ENCODE assay signal across 9 mouse cellular contexts in genomic region chr17:46736160-46736559, GRCm38 (mm10). TPM values are rescaled to one million over a fixed set of nuclear protein-coding genes. Genes with fewer than 3 reads are reported as not detected.
DNase-seq lines count a peak whose midpoint lies in the region; ATAC-seq and TF ChIP-seq lines count a peak whose summit lies in the region.
"Had no signal": no experiment of that assay in that cellular context is flagged by ENCODE, and none has a peak within 500 bp of the region (broad histone marks: within the 10 kb centered on the region; RNA-seq: fewer than 3 reads in every experiment).

No protein-coding gene starts in this region.

- no peaks in the 10 kb centered on the region for H3K9me3 ChIP-seq in hindbrain, postnatal 0 days (ENCODE audit: low read length)
- H3K9me3 ChIP-seq in hindbrain, embryonic 12.5 days (replicated peaks), result no peaks in the 10 kb centered on the region
- no peaks in the 10 kb centered on the region for H3K9me3 ChIP-seq in MEL (replicated peaks; ENCODE audit: insufficient read depth, low read length)
- no peaks in the 10 kb centered on the region for H3K9me3 ChIP-seq in limb, embryonic 13.5 days

- 0 out of 2 replicates have a peak, but pooled peaks have one; percentile 21 for ATAC-seq in hindbrain, postnatal 0 days
- no peak for ATAC-seq in hindbrain, embryonic 12.5 days (ENCODE audit: low FRiP score)
- ATAC-seq in limb, embryonic 13.5 days (ENCODE audit: low FRiP score, low read depth), result no peak
- peak; percentile 61; the same call in 1 of the 2 replicates for ATAC-seq in neutrophil, adult 5-6 weeks (ENCODE audit: extremely low read depth, insufficient number of reproducible peaks, low FRiP score, poor library complexity, severe bottlenecking)

- no peak overlapping the region for H3K9ac ChIP-seq in hindbrain, postnatal 0 days (replicated peaks; ENCODE audit: low read length)
- no peak overlapping the region for H3K9ac ChIP-seq in hindbrain, embryonic 12.5 days
- H3K9ac ChIP-seq in MEL (ENCODE audit: control insufficient read depth, low read depth, low read length, poor library complexity, severe bottlenecking), result no peak overlapping the region
- peak overlapping the region; percentile 36; the same call in 1 of the 2 replicates for H3K9ac ChIP-seq in limb, embryonic 13.5 days

- H3K27ac ChIP-seq in hindbrain, postnatal 0 days, result no peak overlapping the region
- H3K27ac ChIP-seq in hindbrain, embryonic 12.5 days, result no peak overlapping the region
- no peak overlapping the region for H3K27ac ChIP-seq in MEL (ENCODE audit: control insufficient read depth, low read depth, low read length)
- no peak overlapping the region for H3K27ac ChIP-seq in limb, embryonic 13.5 days

- peak; percentile 6; the same call in 1 of the 2 replicates for TF ChIP-seq RAD21 in MEL (IDR thresholded peaks at IDR 0.05; ENCODE audit: low read depth, low read length)

- no peak overlapping the region for H3K4me2 ChIP-seq in hindbrain, postnatal 0 days (ENCODE audit: low read depth, low read length)
- H3K4me2 ChIP-seq in hindbrain, embryonic 12.5 days (replicated peaks), result no peak overlapping the region
- no peak overlapping the region for H3K4me2 ChIP-seq in limb, embryonic 13.5 days (replicated peaks)

- 61% methylated on average over 9 of the region's 10 CpGs for WGBS in hindbrain, postnatal 0 days
- 64% methylated on average over 10 of the region's 10 CpGs for WGBS in hindbrain, embryonic 12.5 days
- WGBS in limb, embryonic 13.5 days, result 71% methylated on average over 10 of the region's 10 CpGs

- no peaks in the 10 kb centered on the region for H3K27me3 ChIP-seq in hindbrain, postnatal 0 days (ENCODE audit: insufficient read depth, low read length)
- no peaks in the 10 kb centered on the region for H3K27me3 ChIP-seq in hindbrain, embryonic 12.5 days
- no peaks in the 10 kb centered on the region for H3K27me3 ChIP-seq in C2C12 (ENCODE audit: control insufficient read depth, insufficient read depth, insufficient read length)
- no peaks in the 10 kb centered on the region for H3K27me3 ChIP-seq in MEL (ENCODE audit: control insufficient read depth in 1 of 2, insufficient read depth in 2 of 2, low read length in 2 of 2)
- no peaks in the 10 kb centered on the region for H3K27me3 ChIP-seq in limb, embryonic 13.5 days

- no peaks in the 10 kb centered on the region for H3K79me3 ChIP-seq in C2C12 (ENCODE audit: low read depth)

- no peak overlapping the region for H3K4me3 ChIP-seq in hindbrain, postnatal 0 days (ENCODE audit: low read length)
- no peak overlapping the region for H3K4me3 ChIP-seq in hindbrain, embryonic 12.5 days
- H3K4me3 ChIP-seq in C2C12 (ENCODE audit: insufficient read depth, poor library complexity, severe bottlenecking), result no peak overlapping the region
- H3K4me3 ChIP-seq in MEL (ENCODE audit: control insufficient read depth in 1 of 2, insufficient read depth in 1 of 2, low read depth in 2 of 2, low read length in 2 of 2), result no peak overlapping the region
- no peak overlapping the region for H3K4me3 ChIP-seq in limb, embryonic 13.5 days

- H3K36me3 ChIP-seq in hindbrain, postnatal 0 days (ENCODE audit: insufficient read depth, low read length), result peaks cover 12% of the 10 kb centered on the region
- peaks cover 33% of the 10 kb centered on the region for H3K36me3 ChIP-seq in hindbrain, embryonic 12.5 days
- H3K36me3 ChIP-seq in C2C12 (ENCODE audit: control insufficient read depth, insufficient read depth) (peaks cover 8% of the 10 kb centered on the region), MEL (ENCODE audit: control insufficient read depth in 1 of 2, insufficient read depth in 2 of 2, low read length in 2 of 2) (no peaks in the 10 kb centered on the region; a peak in 2 of 4 replicates)
- peaks cover 44% of the 10 kb centered on the region for H3K36me3 ChIP-seq in limb, embryonic 13.5 days

- no peak overlapping the region for H3ac ChIP-seq in C2C12 (ENCODE audit: control insufficient read depth, insufficient read length, low read depth)

- H3K79me2 ChIP-seq in C2C12 (ENCODE audit: control insufficient read depth, insufficient read depth) (no peaks in the 10 kb centered on the region), MEL (ENCODE audit: control insufficient read depth, insufficient read depth, low read length, poor library complexity) (no peaks in the 10 kb centered on the region)

- DNase-seq in hindbrain, postnatal 0 days (ENCODE audit: low spot score), result peak; percentile 32
- DNase-seq in MEL (ENCODE audit: low read depth, low spot score), result peak; percentile 72
- no peak for DNase-seq in urinary bladder, postnatal 4 days (ENCODE audit: low spot score in 2 of 2)
- no peak for DNase-seq in ovary, postnatal 10 days (ENCODE audit: low spot score)

- TF ChIP-seq POLR2A in MEL (IDR thresholded peaks at IDR 0.05; ENCODE audit: control insufficient read depth in 1 of 2, insufficient read depth in 1 of 2, low read depth in 1 of 2, low read length in 2 of 2, poor library complexity in 1 of 2), result no peak

- H3K4me1 ChIP-seq in hindbrain, postnatal 0 days (ENCODE audit: insufficient read depth, low read length), result no peaks in the 10 kb centered on the region
- H3K4me1 ChIP-seq in hindbrain, embryonic 12.5 days, result no peaks in the 10 kb centered on the region
- no peaks in the 10 kb centered on the region for H3K4me1 ChIP-seq in MEL (ENCODE audit: control insufficient read depth in 1 of 2, insufficient read depth in 2 of 2, low read length in 2 of 2)
- H3K4me1 ChIP-seq in limb, embryonic 13.5 days, result no peaks in the 10 kb centered on the region

- TF ChIP-seq CTCF in hindbrain, postnatal 0 days (IDR thresholded peaks at IDR 0.05; ENCODE audit: low read depth), result peak; percentile 51
- TF ChIP-seq CTCF in C2C12 (IDR thresholded peaks at IDR 0.05; ENCODE audit: control insufficient read depth, insufficient read depth, insufficient read length), result peak; percentile 31
- peak; percentile 73 to 87 (median 84) for TF ChIP-seq CTCF in MEL (IDR thresholded peaks at IDR 0.05 in 2 of 3, conservative IDR thresholded peaks at IDR 0.05 in 1 of 3; ENCODE audit: control insufficient read depth in 1 of 3, insufficient read depth in 1 of 3, low read depth in 2 of 3, low read length in 3 of 3, poor library complexity in 1 of 3, severe bottlenecking in 1 of 3)

- TF ChIP-seq EP300 in MEL (IDR thresholded peaks at IDR 0.05; ENCODE audit: low read depth in 1 of 2, low read length in 2 of 2), result no peak

RNA-seq across cellular contexts. Expression of gene Gnmt, which starts 7.2 kb away (rescaled TPM):
- total RNA-seq in hindbrain, postnatal 0 days (2014; rRNA removed), result 0.25 and 1.2 TPM in 2 replicates
- 5.6 and 6.4 TPM in 2 replicates for polyA plus RNA-seq in hindbrain, postnatal 0 days (2015; fragmentation: Nextera tagmentation; extraction: Ambion mirVana)
- 0.33 and 0.49 TPM in 2 replicates for polyA plus RNA-seq in hindbrain, embryonic 12.5 days (2016; fragmentation: Nextera tagmentation; extraction: Ambion mirVana)
- 0.08 TPM for polyA plus RNA-seq in C2C12 (2012; fragmentation: generic; extraction: Trizol)
- total RNA-seq in MEL (2012; rRNA removed), result 0.23 and 0.62 TPM in 2 replicates
- polyA plus RNA-seq in MEL (2012; ENCODE audit: insufficient read depth in 1 of 2, insufficient read length in 2 of 2, low read depth in 1 of 2, low replicate concordance in 2 of 2, missing spikeins in 1 of 2), result 1 to 10 TPM in 1 of 2 experiments, not detected in 1; 1.6 TPM
- polyA plus RNA-seq in limb, embryonic 13.5 days (2015; fragmentation: Nextera tagmentation; extraction: Ambion mirVana), result 0.46 and 0.57 TPM in 2 replicates
- total RNA-seq in neutrophil, adult 5-6 weeks (2017), result 1.3 and 1.5 TPM in 2 replicates

RNA-seq across cellular contexts. Expression of gene Cnpy3, which starts 15.9 kb away (rescaled TPM):
- 79.1 and 88.9 TPM in 2 replicates for total RNA-seq in hindbrain, postnatal 0 days (2014; rRNA removed)
- 70.9 and 72.4 TPM in 2 replicates for polyA plus RNA-seq in hindbrain, postnatal 0 days (2015; fragmentation: Nextera tagmentation; extraction: Ambion mirVana)
- polyA plus RNA-seq in hindbrain, embryonic 12.5 days (2016; fragmentation: Nextera tagmentation; extraction: Ambion mirVana), result 58.7 and 61.6 TPM in 2 replicates
- polyA plus RNA-seq in C2C12 (2012; fragmentation: generic; extraction: Trizol) (41.9 TPM), MEL (2012; ENCODE audit: insufficient read depth in 1 of 2, insufficient read length in 2 of 2, low read depth in 1 of 2, low replicate concordance in 2 of 2, missing spikeins in 1 of 2) (10 to 100 TPM in 1 of 2 experiments, not detected in 1; 90.2 TPM)
- 48.7 and 61.4 TPM in 2 replicates for total RNA-seq in MEL (2012; rRNA removed)
- polyA plus RNA-seq in limb, embryonic 13.5 days (2015; fragmentation: Nextera tagmentation; extraction: Ambion mirVana), result 66.8 and 67.7 TPM in 2 replicates
- 104 and 105 TPM in 2 replicates for total RNA-seq in neutrophil, adult 5-6 weeks (2017)

RNA-seq across cellular contexts. Expression of gene Pex6, which starts 24.9 kb away (rescaled TPM):
- 41.7 and 51.5 TPM in 2 replicates for total RNA-seq in hindbrain, postnatal 0 days (2014; rRNA removed)
- 18.1 and 18.8 TPM in 2 replicates for polyA plus RNA-seq in hindbrain, postnatal 0 days (2015; fragmentation: Nextera tagmentation; extraction: Ambion mirVana)
- polyA plus RNA-seq in hindbrain, embryonic 12.5 days (2016; fragmentation: Nextera tagmentation; extraction: Ambion mirVana), result 33.9 and 38.0 TPM in 2 replicates
- polyA plus RNA-seq in C2C12 (2012; fragmentation: generic; extraction: Trizol) (24.7 TPM), MEL (2012; ENCODE audit: insufficient read depth in 1 of 2, insufficient read length in 2 of 2, low read depth in 1 of 2, low replicate concordance in 2 of 2, missing spikeins in 1 of 2) (10 to 100 TPM in 1 of 2 experiments, not detected in 1; 31.2 TPM)
- total RNA-seq in MEL (2012; rRNA removed), result 17.7 and 23.0 TPM in 2 replicates
- polyA plus RNA-seq in limb, embryonic 13.5 days (2015; fragmentation: Nextera tagmentation; extraction: Ambion mirVana), result 26.8 and 27.0 TPM in 2 replicates
- total RNA-seq in neutrophil, adult 5-6 weeks (2017), result 16.5 and 17.7 TPM in 2 replicates

RNA-seq across cellular contexts. Expression of gene Ptcra, which starts 27.4 kb away (rescaled TPM):
- total RNA-seq in hindbrain, postnatal 0 days (2014; rRNA removed), result not detected in 2 replicates
- polyA plus RNA-seq in hindbrain, postnatal 0 days (2015; fragmentation: Nextera tagmentation; extraction: Ambion mirVana), result 0.11 and 0.42 TPM in 2 replicates
- 0.17 and 0.53 TPM in 2 replicates for polyA plus RNA-seq in hindbrain, embryonic 12.5 days (2016; fragmentation: Nextera tagmentation; extraction: Ambion mirVana)
- polyA plus RNA-seq in C2C12 (2012; fragmentation: generic; extraction: Trizol) (0.06 TPM), MEL (2012; ENCODE audit: insufficient read depth in 1 of 2, insufficient read length in 2 of 2, low read depth in 1 of 2, low replicate concordance in 2 of 2, missing spikeins in 1 of 2) (1 to 10 TPM in 1 of 2 experiments, not detected in 1; 1.8 TPM)
- 1.7 and 2.0 TPM in 2 replicates for total RNA-seq in MEL (2012; rRNA removed)
- 0.29 and 0.33 TPM in 2 replicates for polyA plus RNA-seq in limb, embryonic 13.5 days (2015; fragmentation: Nextera tagmentation; extraction: Ambion mirVana)
- 0.35 and 0.74 TPM in 2 replicates for total RNA-seq in neutrophil, adult 5-6 weeks (2017)
- polyA plus RNA-seq: gonadal fat pad, adult 2 months had no signal

RNA-seq across cellular contexts. Expression of gene Ppp2r5d, which starts 31.2 kb away (rescaled TPM):
- 103 and 129 TPM in 2 replicates for total RNA-seq in hindbrain, postnatal 0 days (2014; rRNA removed)
- 79.4 and 89.6 TPM in 2 replicates for polyA plus RNA-seq in hindbrain, postnatal 0 days (2015; fragmentation: Nextera tagmentation; extraction: Ambion mirVana)
- polyA plus RNA-seq in hindbrain, embryonic 12.5 days (2016; fragmentation: Nextera tagmentation; extraction: Ambion mirVana), result 103 and 106 TPM in 2 replicates
- polyA plus RNA-seq in C2C12 (2012; fragmentation: generic; extraction: Trizol) (99.5 TPM), MEL (2012; ENCODE audit: insufficient read depth in 1 of 2, insufficient read length in 2 of 2, low read depth in 1 of 2, low replicate concordance in 2 of 2, missing spikeins in 1 of 2) (10 to 100 TPM; 80.4 to 82.9 TPM)
- total RNA-seq in MEL (2012; rRNA removed), result 45.1 and 47.6 TPM in 2 replicates
- polyA plus RNA-seq in limb, embryonic 13.5 days (2015; fragmentation: Nextera tagmentation; extraction: Ambion mirVana), result 94.0 and 103 TPM in 2 replicates
- total RNA-seq in neutrophil, adult 5-6 weeks (2017), result 28.6 and 32.7 TPM in 2 replicates

Comparison
In these comparisons a context has a peak if more than half of its experiments do, and no peak if none do; other contexts are left out.
1. ATAC-seq: peak in hindbrain, postnatal 0 days (single experiment) and neutrophil, adult 5-6 weeks (single experiment); none in hindbrain, embryonic 12.5 days (single experiment) and limb, embryonic 13.5 days (single experiment).
2. DNase-seq: peak in hindbrain, postnatal 0 days (single experiment) and MEL (single experiment); none in urinary bladder, postnatal 4 days (0 of 2) and ovary, postnatal 10 days (single experiment).
3. CTCF ChIP-seq: peak in every context shown above with its lines; median percentile 84 in MEL; 51 in hindbrain, postnatal 0 days; 31 in C2C12.